Mouse (Mus musculus) embryonic facial prominence, embryonic 14.5 days (tissue): ENCODE data around the gene Homer2. TPM values are rescaled to one million over a fixed set of nuclear protein-coding genes. Genes with fewer than 3 reads are reported as not detected.
A peak's percentile ranks its signal among the peaks of the same experiment; 100 is the strongest.

Source experiments
- ATAC-seq: fragments of 200-750 bp; cut with Nextera tagmentation; 2 replicates; pipeline ENCODE4 v1.8.0; 2017; ENCODE audit warnings: low read depth, moderate number of reproducible peaks, moderate TSS enrichment
- DNase-seq: peaks from one replicate; pipeline ENCODE4 v3.0.0-alpha.2; 2015; ENCODE audit warnings: low spot score
- H3K27ac ChIP-seq: fragments of 300-500 bp; sonication (generic); replicated peaks from 2 replicates; pipeline ENCODE4 v1.5.1; 2014; ENCODE audit warnings: low read depth, mild to moderate bottlenecking, low read length, moderate library complexity
- H3K27me3 ChIP-seq: fragments of 300-500 bp; sonication (generic); replicated peaks from 2 replicates; pipeline ENCODE4 v1.6.1; 2014; ENCODE audit warnings: low read length; ENCODE audit not compliant: control insufficient read depth, insufficient read depth
- H3K36me3 ChIP-seq: fragments of 300-500 bp; sonication (generic); 2 replicates; pipeline ENCODE4 v1.6.1; 2014; ENCODE audit warnings: low read length, mixed read lengths; ENCODE audit not compliant: control insufficient read depth, insufficient read depth
- H3K4me1 ChIP-seq: fragments of 300-500 bp; sonication (generic); 2 replicates; pipeline ENCODE4 v1.6.1; 2014; ENCODE audit warnings: antibody characterized with exemption, low read length; ENCODE audit not compliant: control insufficient read depth, insufficient read depth
- H3K4me2 ChIP-seq: fragments of 300-500 bp; sonication (generic); 2 replicates; pipeline ENCODE4 v1.6.1; 2014; ENCODE audit warnings: low read depth, mild to moderate bottlenecking, low read length, moderate library complexity, mixed read lengths
- H3K4me3 ChIP-seq: fragments of 300-500 bp; sonication (generic); 2 replicates; pipeline ENCODE4 v1.5.1; 2014; ENCODE audit warnings: low read depth, mild to moderate bottlenecking, low read length
- H3K9ac ChIP-seq: fragments of 300-500 bp; sonication (generic); 2 replicates; pipeline ENCODE4 v1.6.1; 2014; ENCODE audit warnings: low read depth, mild to moderate bottlenecking, low read length, moderate library complexity, mixed read lengths
- H3K9me3 ChIP-seq: fragments of 300-500 bp; sonication (generic); 2 replicates; pipeline ENCODE4 v1.6.1; 2016; ENCODE audit warnings: low read length; ENCODE audit not compliant: control insufficient read depth
- WGBS: fragments of 180-500 bp; shearing (Covaris S2); extraction: QIAGEN DNeasy Blood & Tissue Kit; methylation state at CpG from one replicate; pipeline ENCODE4 v1.1.7; 2014; 5-methylcytosine and 5-hydroxymethylcytosine counted together
- polyA plus RNA-seq: library from polyadenylated mRNA; unstranded; fragments of >200 nt; fragmentation: Nextera tagmentation; extraction: Ambion mirVana; gene quantifications from 2 replicates; pipeline ENCODE4 v1.2.1, GENCODE M21; 2014

Gene Homer2
- polyA plus RNA-seq, 1 experiment from 2014 or later, result 25.2 TPM

DNA sequence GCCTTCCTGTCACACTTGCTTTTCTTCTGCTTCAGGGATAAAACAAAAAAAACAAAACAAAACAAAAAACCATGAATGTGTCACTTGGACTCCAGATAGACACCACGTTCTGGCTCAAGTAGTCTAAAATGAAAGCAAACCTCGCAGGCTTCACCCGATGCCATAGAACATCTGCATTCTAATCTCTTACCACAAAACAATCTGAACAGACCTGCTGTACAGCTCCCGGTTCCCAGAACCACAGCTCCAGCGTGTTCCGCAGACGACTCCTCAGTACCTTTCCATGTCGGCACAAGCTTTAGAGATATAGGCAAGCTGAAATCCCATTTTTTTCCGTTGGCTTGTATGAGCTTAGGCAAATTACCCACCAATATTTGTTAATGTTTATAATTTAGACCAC, 22.5 kb upstream of the Homer2 start:
- no peak overlapping the region for H3K9ac ChIP-seq
- H3K4me1 ChIP-seq, result no peaks in the 10 kb centered on the region
- no peaks in the 10 kb centered on the region for H3K27me3 ChIP-seq
- H3K4me3 ChIP-seq, result no peak overlapping the region
- DNase-seq, result peak; percentile 11
- WGBS, result 81% methylated on average over 9 of the region's 9 CpGs
- H3K9me3 ChIP-seq, result no peaks in the 10 kb centered on the region
- no peaks in the 10 kb centered on the region for H3K36me3 ChIP-seq
- no peak for ATAC-seq
- no peak overlapping the region for H3K4me2 ChIP-seq
- H3K27ac ChIP-seq, result no peak overlapping the region

DNA sequence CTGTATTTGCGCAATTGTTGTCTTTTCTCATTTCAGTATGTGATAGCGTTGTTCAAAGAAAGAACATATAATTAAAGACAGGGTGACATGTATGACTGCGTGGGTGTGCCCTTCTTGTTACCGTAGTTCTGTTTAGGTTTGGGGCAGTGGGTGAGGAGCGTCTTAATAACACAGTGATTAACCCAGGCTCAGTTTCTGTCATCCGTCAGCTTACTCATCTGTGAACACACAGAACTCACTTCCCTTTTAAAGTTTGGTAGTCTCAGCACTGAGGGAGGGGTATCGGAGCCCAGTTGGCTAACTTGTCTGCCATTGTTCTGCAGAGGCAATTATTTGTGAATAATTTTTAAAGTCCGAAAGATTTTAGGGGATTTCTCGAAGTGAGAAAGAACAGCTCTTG, 20.4 kb upstream of the Homer2 start:
- Histone ChIP-seq H3K9ac (no peak overlapping the region), H3K27ac (no peak overlapping the region), H3K9me3 (no peaks in the 10 kb centered on the region), H3K4me2 (no peak overlapping the region), H3K27me3 (no peaks in the 10 kb centered on the region), H3K4me3 (no peak overlapping the region), H3K4me1 (no peaks in the 10 kb centered on the region), H3K36me3 (no peaks in the 10 kb centered on the region)
- ATAC-seq (no peak), DNase-seq (no peak)
- WGBS, result 75% methylated on average over 9 of the region's 9 CpGs

- no peak overlapping the region for H3K9ac ChIP-seq
- no peak overlapping the region for H3K27ac ChIP-seq
- no peak overlapping the region for H3K4me3 ChIP-seq
- no peaks in the 10 kb centered on the region for H3K9me3 ChIP-seq
- no peak overlapping the region for H3K4me2 ChIP-seq
- no peaks in the 10 kb centered on the region for H3K4me1 ChIP-seq
- H3K27me3 ChIP-seq, result no peaks in the 10 kb centered on the region
- 37% methylated on average over 2 of the region's 2 CpGs for WGBS
- no peak; the same call in 1 of the 2 replicates for ATAC-seq
- H3K36me3 ChIP-seq, result no peaks in the 10 kb centered on the region
- peak; percentile 37 for DNase-seq
Observed at GRCm38 (mm10) chr7:81726728-81727005, 19.3 kb upstream of the Homer2 start.

DNA sequence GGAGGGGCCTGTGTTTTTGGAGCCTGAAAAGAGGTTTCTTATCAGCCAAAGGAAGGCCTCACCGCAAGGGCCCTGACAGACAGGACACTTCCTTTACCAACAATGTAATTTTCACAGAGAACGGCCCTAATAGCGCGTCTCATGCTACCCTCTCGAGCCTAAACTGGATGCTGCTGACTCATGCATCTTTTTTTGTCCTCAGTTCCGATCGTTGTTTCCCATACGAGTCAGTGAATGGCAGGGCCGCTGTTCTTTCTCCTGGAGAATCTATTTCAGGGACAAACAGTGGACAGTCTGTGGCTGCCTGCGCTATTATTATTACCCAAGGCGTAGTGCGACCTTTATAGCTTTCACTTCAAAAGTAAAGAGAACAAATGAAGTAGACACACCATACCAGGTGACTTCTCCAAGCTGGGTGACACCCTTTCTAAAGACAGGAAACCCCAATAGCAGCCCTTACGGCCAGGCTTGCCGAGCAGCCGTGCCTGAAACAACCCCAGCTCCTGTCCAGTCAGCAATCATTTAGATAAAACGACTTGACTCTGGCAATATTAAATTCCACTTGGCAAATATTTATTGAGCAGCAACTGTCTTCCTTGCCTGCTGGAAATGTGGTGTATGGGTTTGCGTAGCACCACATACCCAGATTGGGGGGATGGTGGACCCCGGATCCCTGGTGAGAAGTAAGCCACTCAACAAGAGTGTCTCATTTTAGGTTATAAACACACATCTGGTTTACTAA, 18.8 kb upstream of the Homer2 start:
- no peak overlapping the region for H3K9ac ChIP-seq
- DNase-seq, result peak; percentile 13
- ATAC-seq, result no peak
- no peak overlapping the region for H3K4me3 ChIP-seq
- H3K27me3 ChIP-seq, result no peaks in the 10 kb centered on the region
- no peaks in the 10 kb centered on the region for H3K9me3 ChIP-seq
- no peak overlapping the region for H3K4me2 ChIP-seq
- 74% methylated on average over 18 of the region's 18 CpGs for WGBS
- no peak overlapping the region for H3K27ac ChIP-seq
- H3K4me1 ChIP-seq, result peaks cover 4% of the 10 kb centered on the region; the same call in 1 of the 2 replicates
- H3K36me3 ChIP-seq, result no peaks in the 10 kb centered on the region

DNA sequence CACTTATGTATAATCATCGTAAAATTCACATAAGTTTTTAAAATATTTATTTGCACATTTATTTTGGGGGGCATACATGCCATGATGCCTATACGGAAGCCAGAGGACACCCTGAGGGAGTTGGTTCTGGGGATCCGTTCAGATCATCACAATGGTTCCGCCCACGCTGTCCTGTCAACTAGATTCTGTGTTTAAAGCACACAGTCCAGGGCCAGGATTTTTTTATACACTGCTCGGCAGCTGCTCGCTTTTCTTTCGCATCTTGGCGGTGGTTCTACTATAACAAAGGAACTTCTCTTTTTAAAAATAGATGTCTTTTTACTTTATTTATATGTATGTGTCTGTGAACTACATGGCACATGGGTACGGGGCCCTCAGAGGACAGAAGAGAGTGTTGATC, 16.5 kb upstream of the Homer2 start:
- DNase-seq (no peak), ATAC-seq (no peak)
- 88% methylated on average over 10 of the region's 10 CpGs for WGBS
- no peak overlapping the region for H3K4me3 ChIP-seq
- no peaks in the 10 kb centered on the region for H3K9me3 ChIP-seq
- H3K36me3 ChIP-seq, result no peaks in the 10 kb centered on the region
- H3K27me3 ChIP-seq, result no peaks in the 10 kb centered on the region
- H3K27ac ChIP-seq, result no peak overlapping the region
- no peak overlapping the region for H3K9ac ChIP-seq
- no peak overlapping the region for H3K4me2 ChIP-seq
- peaks cover 4% of the 10 kb centered on the region; the same call in 1 of the 2 replicates for H3K4me1 ChIP-seq

- Histone ChIP-seq H3K9me3 (no peaks in the 10 kb centered on the region), H3K4me1 (peaks cover 4% of the 10 kb centered on the region; the same call in 1 of the 2 replicates), H3K4me3 (no peak overlapping the region), H3K27ac (no peak overlapping the region), H3K4me2 (no peak overlapping the region), H3K36me3 (no peaks in the 10 kb centered on the region), H3K9ac (no peak overlapping the region), H3K27me3 (no peaks in the 10 kb centered on the region)
- no peak for DNase-seq
- ATAC-seq, result no peak
- 54% methylated on average over 5 of the region's 5 CpGs for WGBS
Observed at GRCm38 (mm10) chr7:81721271-81721670, 13.9 kb upstream of the Homer2 start.

DNA sequence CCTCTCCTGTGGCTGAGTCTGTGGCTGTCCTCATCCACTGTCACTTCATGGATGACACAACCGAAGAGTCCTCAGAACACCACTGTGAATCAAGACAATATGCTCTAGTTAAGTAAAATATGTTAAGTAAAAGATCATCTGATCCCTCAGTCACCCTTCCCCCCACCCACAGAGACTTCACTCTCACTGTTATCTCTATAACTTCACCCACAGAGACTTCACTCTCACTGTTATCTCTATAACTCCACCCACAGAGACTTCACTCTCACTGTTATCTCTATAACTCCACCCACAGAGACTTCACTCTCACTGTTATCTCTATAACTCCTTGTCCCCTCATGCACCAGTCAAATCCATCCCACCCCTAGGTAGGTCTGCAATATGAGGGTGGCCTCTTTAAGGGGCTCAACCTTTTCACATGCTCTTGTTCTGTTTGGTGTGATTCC, 11.9 kb upstream of the Homer2 start:
- Histone ChIP-seq H3K27me3 (no peaks in the 10 kb centered on the region), H3K9ac (no peak overlapping the region), H3K4me2 (no peak overlapping the region), H3K9me3 (no peaks in the 10 kb centered on the region), H3K27ac (no peak overlapping the region), H3K36me3 (no peaks in the 10 kb centered on the region), H3K4me1 (peaks cover 4% of the 10 kb centered on the region; the same call in 1 of the 2 replicates), H3K4me3 (no peak overlapping the region)
- no peak for DNase-seq
- no peak for ATAC-seq
- WGBS, result 94% methylated on average over 1 of the region's 1 CpGs

DNA sequence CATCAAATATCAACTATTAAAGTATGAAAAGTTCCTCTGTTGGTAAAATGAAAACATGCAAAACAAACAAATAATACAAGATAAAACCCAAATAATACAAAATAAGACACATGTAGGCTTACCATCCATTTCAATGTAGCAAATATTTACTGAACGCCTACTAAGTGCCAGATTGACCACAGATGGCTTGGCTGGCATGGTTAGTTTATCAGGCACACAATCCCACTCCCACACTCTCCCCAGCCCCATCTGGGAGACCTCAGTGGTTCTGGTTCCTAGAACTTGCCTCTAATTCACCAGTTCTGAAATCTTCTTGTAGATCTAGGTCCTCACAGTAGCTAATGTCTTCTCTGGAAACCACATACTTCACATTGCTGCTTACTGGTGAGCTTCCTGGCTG, 11.3 kb upstream of the Homer2 start:
- H3K36me3 ChIP-seq, result no peaks in the 10 kb centered on the region
- DNase-seq, result no peak

DNA sequence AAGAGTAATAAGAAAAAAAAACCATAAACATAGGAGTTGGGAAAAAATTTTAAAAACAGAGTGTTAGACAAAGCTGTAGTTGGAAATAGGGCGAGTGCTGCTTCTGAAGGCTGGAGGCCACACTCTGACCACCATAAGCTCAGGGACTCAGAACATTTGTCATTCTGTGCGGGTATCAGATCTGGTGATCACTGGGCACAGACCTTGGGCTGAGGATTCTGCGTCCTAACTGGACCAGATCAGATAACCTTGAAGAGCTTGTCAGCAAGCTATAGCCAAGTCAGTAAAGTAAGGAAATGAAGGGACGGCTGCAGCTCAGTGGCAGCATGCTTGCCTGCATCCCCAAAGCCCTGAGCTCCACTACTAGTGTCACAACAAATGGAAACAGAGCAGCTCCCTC, 2.8 kb upstream of the Homer2 start:
- H3K4me1 ChIP-seq, result 0 out of 2 replicates have a peak, but pooled peaks cover 7% of the 10 kb centered on the region
- no peak for ATAC-seq
- 92% methylated on average over 4 of the region's 4 CpGs for WGBS
- no peak for DNase-seq
- peaks cover 12% of the 10 kb centered on the region for H3K27me3 ChIP-seq
- H3K36me3 ChIP-seq, result no peaks in the 10 kb centered on the region
- H3K9ac ChIP-seq, result no peak overlapping the region
- no peak overlapping the region for H3K4me3 ChIP-seq
- no peak overlapping the region for H3K4me2 ChIP-seq
- peaks cover 7% of the 10 kb centered on the region for H3K9me3 ChIP-seq
- H3K27ac ChIP-seq, result no peak overlapping the region

More for the DNA sequence above, 11.3 kb upstream of the Homer2 start:
- Histone ChIP-seq H3K4me3 (no peak overlapping the region), H3K4me1 (peaks cover 4% of the 10 kb centered on the region; the same call in 1 of the 2 replicates), H3K9ac (no peak overlapping the region), H3K9me3 (no peaks in the 10 kb centered on the region), H3K27ac (no peak overlapping the region), H3K27me3 (no peaks in the 10 kb centered on the region), H3K4me2 (no peak overlapping the region)
- no peak for ATAC-seq
- 85% methylated on average over 1 of the region's 1 CpGs for WGBS
